Mouse (Mus musculus): ENCODE data around the gene Otor.
A peak's percentile ranks its signal among the peaks of the same experiment; 100 is the strongest.

Otor gene

GRCm38 (mm10) chr2:143078198-143078851 is at the start of gene Otor:
TSS of gene Otor (plus strand) at chr2:143078473.
- DNase-seq (ENCODE audit: extremely low spot score), result no peak

GRCm38 (mm10) chr2:143031283-143031682 is 47.0 kb upstream of the Otor start:
- DNase-seq (ENCODE audit: extremely low spot score), result no peak

- no peak for DNase-seq (ENCODE audit: extremely low spot score)
These were observed 45.7 kb upstream of the Otor start for GRCm38 (mm10) chr2:143032378-143033255.

GRCm38 (mm10) chr2:143034350-143035085 is 43.8 kb upstream of the Otor start:
- no peak for DNase-seq (ENCODE audit: extremely low spot score)

- no peak for DNase-seq (ENCODE audit: extremely low spot score)
These were observed 43.1 kb upstream of the Otor start for GRCm38 (mm10) chr2:143035086-143035593.

- no peak for DNase-seq (ENCODE audit: extremely low spot score)
These were observed 36.7 kb upstream of the Otor start for GRCm38 (mm10) chr2:143041596-143041995.

GRCm38 (mm10) chr2:143055251-143055650 is 23.0 kb upstream of the Otor start:
- DNase-seq (ENCODE audit: extremely low spot score), result no peak

- DNase-seq (ENCODE audit: extremely low spot score), result no peak
These were observed 21.5 kb upstream of the Otor start for GRCm38 (mm10) chr2:143056736-143057135.

GRCm38 (mm10) chr2:143062432-143062811 is 15.9 kb upstream of the Otor start:
- DNase-seq (ENCODE audit: extremely low spot score), result no peak

GRCm38 (mm10) chr2:143062812-143063792 is 15.2 kb upstream of the Otor start, which contains the start of gene Snrpb2:
TSS of gene Snrpb2 (plus strand) at chr2:143063039.
- DNase-seq (ENCODE audit: extremely low spot score), result peak; percentile 91

- no peak for DNase-seq (ENCODE audit: extremely low spot score)
These were observed 12.4 kb upstream of the Otor start for GRCm38 (mm10) chr2:143065914-143066313.

GRCm38 (mm10) chr2:143081693-143082092 is 3.4 kb downstream of the Otor start:
- no peak for DNase-seq (ENCODE audit: extremely low spot score)

GRCm38 (mm10) chr2:143084852-143085397 is 6.7 kb downstream of the Otor start:
- DNase-seq (ENCODE audit: extremely low spot score), result no peak

GRCm38 (mm10) chr2:143089866-143090265 is 11.6 kb downstream of the Otor start:
- DNase-seq (ENCODE audit: extremely low spot score), result no peak

- peak; percentile 56 for DNase-seq (ENCODE audit: extremely low spot score)
These were observed 15.5 kb downstream of the Otor start for GRCm38 (mm10) chr2:143093726-143094125.

- no peak for DNase-seq (ENCODE audit: extremely low spot score)
These were observed 16.5 kb downstream of the Otor start for GRCm38 (mm10) chr2:143094761-143095160.

GRCm38 (mm10) chr2:143097170-143097569 is 18.9 kb downstream of the Otor start:
- no peak for DNase-seq (ENCODE audit: extremely low spot score)

- peak; percentile 14 for DNase-seq (ENCODE audit: extremely low spot score)
These were observed 35.6 kb downstream of the Otor start for GRCm38 (mm10) chr2:143113859-143114258.

GRCm38 (mm10) chr2:143114716-143115115 is 36.4 kb downstream of the Otor start:
- no peak for DNase-seq (ENCODE audit: extremely low spot score)

- DNase-seq (ENCODE audit: extremely low spot score), result no peak
These were observed 39.2 kb downstream of the Otor start for GRCm38 (mm10) chr2:143117453-143117852.

GRCm38 (mm10) chr2:143118221-143118620 is 39.9 kb downstream of the Otor start:
- no peak for DNase-seq (ENCODE audit: extremely low spot score)

Measured in embryo, embryonic 9.5 days (tissue).